Mouse (Mus musculus): ENCODE measurements around the gene Gpc5. TPM values are rescaled to one million over a fixed set of nuclear protein-coding genes. Genes with fewer than 3 reads are reported as not detected.
A peak's percentile ranks its signal among the peaks of the same experiment; 100 is the strongest.

Gene Gpc5
- polyA plus RNA-seq, 1 experiment from 2014 or later, result 21.3 TPM

- Histone ChIP-seq H3K4me2 (no peak overlapping the region), H3K4me3 (replicated peaks) (no peak overlapping the region), H3K36me3 (no peaks in the 10 kb centered on the region), H3K27ac (replicated peaks) (no peak overlapping the region), H3K4me1 (no peaks in the 10 kb centered on the region), H3K27me3 (replicated peaks) (no peaks in the 10 kb centered on the region), H3K9me3 (replicated peaks) (no peaks in the 10 kb centered on the region; the same call in 1 of the 2 replicates), H3K9ac (replicated peaks) (no peak overlapping the region)
- no peak for ATAC-seq (ENCODE audit: low FRiP score)
- WGBS, result 86% methylated on average over 2 of the region's 2 CpGs
These were observed 161.7 kb downstream of the Gpc5 start for GRCm38 (mm10) chr14:115253685-115254084.

- no peak overlapping the region for H3K4me2 ChIP-seq
- no peaks in the 10 kb centered on the region for H3K36me3 ChIP-seq
- ATAC-seq (ENCODE audit: low FRiP score), result no peak
- no peak overlapping the region for H3K4me3 ChIP-seq (replicated peaks)
- no peak overlapping the region for H3K27ac ChIP-seq (replicated peaks)
- H3K27me3 ChIP-seq (replicated peaks), result no peaks in the 10 kb centered on the region
- H3K4me1 ChIP-seq, result no peaks in the 10 kb centered on the region
- 89% methylated on average over 6 of the region's 6 CpGs for WGBS
- H3K9ac ChIP-seq (replicated peaks), result no peak overlapping the region
- H3K9me3 ChIP-seq (replicated peaks), result no peaks in the 10 kb centered on the region
These were observed 177.8 kb downstream of the Gpc5 start for GRCm38 (mm10) chr14:115269703-115270402.

GRCm38 (mm10) chr14:115270445-115270844 is 178.4 kb downstream of the Gpc5 start:
- Histone ChIP-seq H3K4me2 (no peak overlapping the region), H3K9ac (replicated peaks) (no peak overlapping the region), H3K4me3 (replicated peaks) (no peak overlapping the region), H3K27ac (replicated peaks) (no peak overlapping the region), H3K4me1 (no peaks in the 10 kb centered on the region), H3K9me3 (replicated peaks) (no peaks in the 10 kb centered on the region), H3K27me3 (replicated peaks) (no peaks in the 10 kb centered on the region), H3K36me3 (no peaks in the 10 kb centered on the region)
- WGBS, result 86% methylated on average over 6 of the region's 6 CpGs
- no peak for ATAC-seq (ENCODE audit: low FRiP score)

GRCm38 (mm10) chr14:115282782-115283181 is 190.8 kb downstream of the Gpc5 start:
- no peaks in the 10 kb centered on the region for H3K36me3 ChIP-seq
- H3K4me3 ChIP-seq (replicated peaks), result no peak overlapping the region
- no peak for ATAC-seq (ENCODE audit: low FRiP score)
- no peaks in the 10 kb centered on the region for H3K27me3 ChIP-seq (replicated peaks)
- H3K4me2 ChIP-seq, result no peak overlapping the region
- H3K9ac ChIP-seq (replicated peaks), result no peak overlapping the region
- H3K9me3 ChIP-seq (replicated peaks), result no peaks in the 10 kb centered on the region
- no peak overlapping the region for H3K27ac ChIP-seq (replicated peaks)
- no peaks in the 10 kb centered on the region for H3K4me1 ChIP-seq

GRCm38 (mm10) chr14:115324247-115324646 is 232.2 kb downstream of the Gpc5 start:
- ATAC-seq (ENCODE audit: low FRiP score), result no peak
- no peaks in the 10 kb centered on the region for H3K4me1 ChIP-seq
- no peak overlapping the region for H3K9ac ChIP-seq (replicated peaks)
- no peaks in the 10 kb centered on the region for H3K36me3 ChIP-seq
- no peaks in the 10 kb centered on the region for H3K9me3 ChIP-seq (replicated peaks)
- WGBS, result 85% methylated on average over 2 of the region's 2 CpGs
- no peak overlapping the region for H3K4me3 ChIP-seq (replicated peaks)
- H3K27ac ChIP-seq (replicated peaks), result no peak overlapping the region
- H3K4me2 ChIP-seq, result no peak overlapping the region
- no peaks in the 10 kb centered on the region for H3K27me3 ChIP-seq (replicated peaks)

- ATAC-seq (ENCODE audit: low FRiP score), result peak; percentile 51; the same call in 1 of the 2 replicates
- H3K4me1 ChIP-seq, result no peaks in the 10 kb centered on the region
- H3K4me2 ChIP-seq, result no peak overlapping the region
- no peaks in the 10 kb centered on the region for H3K27me3 ChIP-seq (replicated peaks)
- no peaks in the 10 kb centered on the region for H3K36me3 ChIP-seq
- H3K27ac ChIP-seq (replicated peaks), result no peak overlapping the region
- no peaks in the 10 kb centered on the region for H3K9me3 ChIP-seq (replicated peaks)
- H3K9ac ChIP-seq (replicated peaks), result no peak overlapping the region
- no peak overlapping the region for H3K4me3 ChIP-seq (replicated peaks)
- 65% methylated on average over 5 of the region's 5 CpGs for WGBS
These were observed 234.4 kb downstream of the Gpc5 start for GRCm38 (mm10) chr14:115326426-115326825.

- Histone ChIP-seq H3K4me3 (replicated peaks) (no peak overlapping the region), H3K4me2 (no peak overlapping the region), H3K4me1 (no peaks in the 10 kb centered on the region), H3K27ac (replicated peaks) (no peak overlapping the region), H3K9ac (replicated peaks) (no peak overlapping the region), H3K36me3 (no peaks in the 10 kb centered on the region), H3K27me3 (replicated peaks) (no peaks in the 10 kb centered on the region), H3K9me3 (replicated peaks) (no peaks in the 10 kb centered on the region)
- WGBS, result 84% methylated on average over 3 of the region's 3 CpGs
- ATAC-seq (ENCODE audit: low FRiP score), result no peak
These were observed 247.1 kb downstream of the Gpc5 start for GRCm38 (mm10) chr14:115339084-115339483.

- H3K27me3 ChIP-seq (replicated peaks), result no peaks in the 10 kb centered on the region
- no peaks in the 10 kb centered on the region for H3K36me3 ChIP-seq
- no peaks in the 10 kb centered on the region for H3K9me3 ChIP-seq (replicated peaks)
- no peak for ATAC-seq (ENCODE audit: low FRiP score)
- no peak overlapping the region for H3K27ac ChIP-seq (replicated peaks)
- H3K4me2 ChIP-seq, result no peak overlapping the region
- H3K9ac ChIP-seq (replicated peaks), result no peak overlapping the region
- 71% methylated on average over 2 of the region's 2 CpGs for WGBS
- no peak overlapping the region for H3K4me3 ChIP-seq (replicated peaks)
- H3K4me1 ChIP-seq, result no peaks in the 10 kb centered on the region
These were observed 250.6 kb downstream of the Gpc5 start for GRCm38 (mm10) chr14:115342597-115342996.

GRCm38 (mm10) chr14:115349448-115349847 is 257.4 kb downstream of the Gpc5 start:
- no peaks in the 10 kb centered on the region for H3K27me3 ChIP-seq (replicated peaks)
- no peak for ATAC-seq (ENCODE audit: low FRiP score)

GRCm38 (mm10) chr14:115365320-115365935 is 273.4 kb downstream of the Gpc5 start:
- Histone ChIP-seq H3K4me2 (no peak overlapping the region), H3K27me3 (replicated peaks) (no peaks in the 10 kb centered on the region), H3K9me3 (replicated peaks) (no peaks in the 10 kb centered on the region), H3K9ac (replicated peaks) (no peak overlapping the region), H3K36me3 (no peaks in the 10 kb centered on the region), H3K4me3 (replicated peaks) (no peak overlapping the region), H3K27ac (replicated peaks) (no peak overlapping the region), H3K4me1 (no peaks in the 10 kb centered on the region)
- ATAC-seq (ENCODE audit: low FRiP score), result no peak
- 92% methylated on average over 3 of the region's 3 CpGs for WGBS

More at GRCm38 (mm10) chr14:115349448-115349847, 257.4 kb downstream of the Gpc5 start:
- no peak overlapping the region for H3K27ac ChIP-seq (replicated peaks)
- H3K9me3 ChIP-seq (replicated peaks), result no peaks in the 10 kb centered on the region
- H3K36me3 ChIP-seq, result no peaks in the 10 kb centered on the region
- H3K9ac ChIP-seq (replicated peaks), result no peak overlapping the region
- H3K4me2 ChIP-seq, result no peak overlapping the region
- WGBS, result 72% methylated on average over 3 of the region's 3 CpGs
- H3K4me3 ChIP-seq (replicated peaks), result no peak overlapping the region
- H3K4me1 ChIP-seq, result no peaks in the 10 kb centered on the region

- Histone ChIP-seq H3K9me3 (replicated peaks) (no peaks in the 10 kb centered on the region), H3K27me3 (replicated peaks) (no peaks in the 10 kb centered on the region), H3K4me2 (no peak overlapping the region), H3K4me3 (replicated peaks) (no peak overlapping the region), H3K27ac (replicated peaks) (no peak overlapping the region), H3K4me1 (no peaks in the 10 kb centered on the region), H3K36me3 (no peaks in the 10 kb centered on the region), H3K9ac (replicated peaks) (no peak overlapping the region)
- ATAC-seq (ENCODE audit: low FRiP score), result no peak
- WGBS, result 80% methylated on average over 15 of the region's 15 CpGs
These were observed 277.7 kb downstream of the Gpc5 start for GRCm38 (mm10) chr14:115369611-115370167.

GRCm38 (mm10) chr14:115371131-115371530 is 279.1 kb downstream of the Gpc5 start:
- Histone ChIP-seq H3K9ac (replicated peaks) (no peak overlapping the region), H3K4me2 (no peak overlapping the region), H3K4me1 (no peaks in the 10 kb centered on the region), H3K36me3 (no peaks in the 10 kb centered on the region), H3K9me3 (replicated peaks) (no peaks in the 10 kb centered on the region), H3K27ac (replicated peaks) (no peak overlapping the region), H3K27me3 (replicated peaks) (no peaks in the 10 kb centered on the region), H3K4me3 (replicated peaks) (no peak overlapping the region)
- 17% methylated on average over 1 of the region's 1 CpGs for WGBS
- ATAC-seq (ENCODE audit: low FRiP score), result no peak
